ENCODE assay signal across 7 mouse cellular contexts in the genomic region with DNA sequence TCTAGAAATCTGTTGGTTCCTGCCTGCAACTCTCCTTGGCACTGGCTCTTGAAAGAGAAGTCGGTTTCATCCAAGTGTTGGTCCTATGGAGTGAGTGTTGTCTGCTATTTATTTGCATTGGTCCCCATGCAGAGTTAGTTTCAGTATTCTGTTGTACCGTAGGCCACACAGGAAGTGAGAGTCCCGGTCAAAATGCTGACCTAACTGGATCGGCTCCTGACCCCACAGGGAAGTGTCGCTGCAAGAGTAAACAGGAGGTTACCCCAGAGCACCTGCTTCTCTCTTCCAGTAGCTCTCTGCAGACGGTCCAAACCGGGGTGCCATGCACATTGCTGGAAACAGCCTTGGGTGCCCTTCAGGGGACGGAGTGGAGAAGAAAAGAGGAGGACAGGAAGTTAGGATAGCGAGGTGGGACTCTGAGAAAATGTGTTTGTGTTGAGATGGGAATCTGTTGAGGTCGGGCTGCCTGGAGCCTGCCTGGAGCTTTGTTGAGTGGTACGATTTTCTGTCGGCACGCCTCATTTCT. TPM values are rescaled to one million over a fixed set of nuclear protein-coding genes. Genes with fewer than 3 reads are reported as not detected.
DNase-seq lines count a peak whose midpoint lies in the region; ATAC-seq and TF ChIP-seq lines count a peak whose summit lies in the region.

No protein-coding gene starts in this region.

- peak overlapping the region in 1 of 3 experiments; percentile 11 for H3K4me3 ChIP-seq in CH12.LX (replicated peaks in 1 of 3; ENCODE audit: low read depth in 2 of 3, low read length in 2 of 3, poor library complexity in 1 of 3)
- no peak overlapping the region for H3K4me3 ChIP-seq in midbrain, embryonic 14.5 days (replicated peaks; ENCODE audit: low read depth, low read length)

- peak overlapping the region; percentile 61 for H3K4me2 ChIP-seq in CH12.LX (ENCODE audit: insufficient read depth, low read depth, poor library complexity, severe bottlenecking)
- no peak overlapping the region for H3K4me2 ChIP-seq in midbrain, embryonic 14.5 days (ENCODE audit: low read length)

- no peaks in the 10 kb centered on the region for H3K79me2 ChIP-seq in CH12.LX (replicated peaks; ENCODE audit: control insufficient read depth, extremely low read depth, insufficient read depth, poor library complexity, severe bottlenecking)

- TF ChIP-seq CTCF in CH12.LX (conservative IDR thresholded peaks at IDR 0.05 in 1 of 2, IDR thresholded peaks at IDR 0.05 in 1 of 2; ENCODE audit: low read depth in 2 of 2, low read length in 2 of 2) = no peak

- no peak for TF ChIP-seq POLR2A in CH12.LX (IDR thresholded peaks at IDR 0.05; ENCODE audit: low read depth, low read length)

- H3K9ac ChIP-seq in CH12.LX (ENCODE audit: insufficient read depth, low read depth) = peak overlapping the region; percentile 7; the same call in 1 of the 2 replicates
- H3K9ac ChIP-seq in midbrain, embryonic 14.5 days (replicated peaks; ENCODE audit: low read length) = no peak overlapping the region

- no peak for DNase-seq in CH12.LX (ENCODE audit: extremely low read depth)
- peak; percentile 35 for DNase-seq in brain, adult 2 months (ENCODE audit: low read depth, low spot score)
- peak; percentile 23 to 27 for DNase-seq in kidney, adult 8-10 months
- DNase-seq in lung, postnatal 10 days = peak; percentile 41
- no peak for DNase-seq in thymus, postnatal 4 days
- no peak for DNase-seq in midbrain, embryonic 14.5 days
- DNase-seq in gastrocnemius, postnatal 25 days = no peak

- H3K27ac ChIP-seq in CH12.LX (ENCODE audit: insufficient read depth, low read depth) = no peak overlapping the region
- H3K27ac ChIP-seq in midbrain, embryonic 14.5 days (replicated peaks; ENCODE audit: low read depth, low read length) = no peak overlapping the region

- ATAC-seq in midbrain, embryonic 14.5 days (ENCODE audit: low FRiP score, low TSS enrichment) = no peak

- no peaks in the 10 kb centered on the region for H3K27me3 ChIP-seq in CH12.LX (replicated peaks)
- H3K27me3 ChIP-seq in midbrain, embryonic 14.5 days (ENCODE audit: control insufficient read depth, insufficient read depth, low read length) = no peaks in the 10 kb centered on the region

- in situ Hi-C loops in CH12.LX (cut with MboI; ENCODE audit: low pct_ligation_motif_present, low pct_unique_long_range_greater_than_20kb, low sequenced_read_pairs) = no loop called here

- H3K4me1 ChIP-seq in CH12.LX (ENCODE audit: control insufficient read depth in 1 of 2, insufficient read depth in 2 of 2) = peaks cover 15 to 39% of the 10 kb centered on the region in 2 experiments
- no peaks in the 10 kb centered on the region for H3K4me1 ChIP-seq in midbrain, embryonic 14.5 days (ENCODE audit: control insufficient read depth, insufficient read depth, low read length)

- dilution Hi-C loops in CH12.LX (cut with MboI; ENCODE audit: extremely low pct_ligation_motif_present, extremely low pct_unique_long_range_greater_than_20kb, low sequenced_read_pairs) = no loop called here

- peak; percentile 57; the same call in 1 of the 2 replicates for TF ChIP-seq EP300 in CH12.LX (IDR thresholded peaks at IDR 0.05; ENCODE audit: low read length)

- no peaks in the 10 kb centered on the region for H3K9me3 ChIP-seq in CH12.LX (replicated peaks; ENCODE audit: low read length)
- H3K9me3 ChIP-seq in midbrain, embryonic 14.5 days (ENCODE audit: control insufficient read depth, low read length) = no peaks in the 10 kb centered on the region

- TF ChIP-seq RAD21 in CH12.LX (IDR thresholded peaks at IDR 0.05; ENCODE audit: low read depth, low read length) = no peak

- H3K36me3 ChIP-seq in CH12.LX (replicated peaks in 1 of 2; ENCODE audit: control insufficient read depth in 1 of 2, insufficient read depth in 1 of 2, low read length in 1 of 2) = no peaks in the 10 kb centered on the region
- no peaks in the 10 kb centered on the region for H3K36me3 ChIP-seq in midbrain, embryonic 14.5 days (ENCODE audit: control insufficient read depth, insufficient read depth, low read length)

- WGBS in midbrain, embryonic 14.5 days = 80% methylated on average over 13 of the region's 13 CpGs

TF ChIP-seq in CH12.LX, 34 proteins besides CTCF, POLR2A, EP300 and RAD21:
- TF ChIP-seq USF2 (conservative IDR thresholded peaks at IDR 0.05; ENCODE audit: low read depth, low read length) = no peak
- peak; percentile 66 for TF ChIP-seq IRF4 (IDR thresholded peaks at IDR 0.05; ENCODE audit: low read depth, low read length)
- peak; percentile 74 for TF ChIP-seq MEF2A (IDR thresholded peaks at IDR 0.05; ENCODE audit: borderline replicate concordance, low read depth, low read length)
- no peak for TF ChIP-seq SMC3 (IDR thresholded peaks at IDR 0.05; ENCODE audit: low read depth, low read length)
- TF ChIP-seq MAFK (IDR thresholded peaks at IDR 0.05; ENCODE audit: insufficient replicate concordance, low read length) = peak; percentile 72; the same call in 1 of the 2 replicates
- TF ChIP-seq TBP (conservative IDR thresholded peaks at IDR 0.05; ENCODE audit: low read depth, low read length) = no peak
- TF ChIP-seq MXI1 (IDR thresholded peaks at IDR 0.05; ENCODE audit: low read depth, low read length) = no peak
- no peak for TF ChIP-seq GABPA (IDR thresholded peaks at IDR 0.05; ENCODE audit: insufficient replicate concordance, low read depth, low read length)
- no peak for TF ChIP-seq POLR2AphosphoS2 (IDR thresholded peaks at IDR 0.05; ENCODE audit: low read depth, low read length)
- peak; percentile 31; the same call in 1 of the 2 replicates for TF ChIP-seq TCF12 (IDR thresholded peaks at IDR 0.05; ENCODE audit: low read depth, low read length)
- TF ChIP-seq ZC3H11A (IDR thresholded peaks at IDR 0.05; ENCODE audit: low read depth, low read length) = no peak
- no peak for TF ChIP-seq NRF1 (IDR thresholded peaks at IDR 0.05; ENCODE audit: low read depth, low read length)
- peak; percentile 62 for TF ChIP-seq BHLHE40 (IDR thresholded peaks at IDR 0.05; ENCODE audit: low read depth, low read length)
- no peak for TF ChIP-seq MYC (IDR thresholded peaks at IDR 0.05; ENCODE audit: low read depth, low read length)
- TF ChIP-seq JUND (conservative IDR thresholded peaks at IDR 0.05; ENCODE audit: low read depth, low read length) = no peak
- peak; percentile 48; the same call in 1 of the 2 replicates for TF ChIP-seq ELF1 (IDR thresholded peaks at IDR 0.05; ENCODE audit: low read depth, low read length)
- no peak for TF ChIP-seq PAX5 (IDR thresholded peaks at IDR 0.05; ENCODE audit: low read length)
TF ChIP-seq in CH12.LX: peak in this region for 6.

RNA-seq across cellular contexts. Expression of a gene that starts 53.6 kb away (rescaled TPM):
- total RNA-seq in CH12.LX (2012; rRNA removed) (37.0 and 49.8 TPM in 2 replicates), CH12.LX (2014; rRNA removed) (205 and 225 TPM in 2 replicates)
- 186 and 214 TPM in 2 replicates for polyA plus RNA-seq in CH12.LX (2012; ENCODE audit: insufficient read length, low read depth)
- polyA plus RNA-seq in midbrain, embryonic 14.5 days (2014; fragmentation: Nextera tagmentation; extraction: Ambion mirVana) = 156 and 185 TPM in 2 replicates
- 10 to 100 TPM; 22.8 to 24.2 TPM for total RNA-seq in gastrocnemius, postnatal 25 days (2021)

Comparison
In these comparisons a context has a peak if more than half of its experiments do, and no peak if none do; other contexts are left out.
1. DNase-seq: peak in brain, adult 2 months (single experiment), kidney, adult 8-10 months (2 of 2) and lung, postnatal 10 days (single experiment); none in CH12.LX (single experiment), thymus, postnatal 4 days (single experiment), midbrain, embryonic 14.5 days (single experiment) and gastrocnemius, postnatal 25 days (single experiment).